Comparison of ENCODE assay signal across 1 mouse cellular context in genomic region chr11:108236754-108237428, GRCm38 (mm10).
A peak's percentile ranks its signal among the peaks of the same experiment; 100 is the strongest.
TF ChIP-seq lines count a peak whose summit lies in the region.

No protein-coding gene starts in this region.

TF ChIP-seq in CH12.LX, 34 proteins besides CTCF, POLR2A, EP300 and RAD21 (continued from another document):
- TF ChIP-seq CHD1 (IDR thresholded peaks at IDR 0.05; ENCODE audit: low read depth, low read length), result no peak
- no peak for TF ChIP-seq USF2 (conservative IDR thresholded peaks at IDR 0.05; ENCODE audit: low read depth, low read length)
- no peak for TF ChIP-seq ZMIZ1 (IDR thresholded peaks at IDR 0.05; ENCODE audit: low read depth, low read length)
- no peak for TF ChIP-seq ZC3H11A (IDR thresholded peaks at IDR 0.05; ENCODE audit: low read depth, low read length)
- TF ChIP-seq PAX5 (IDR thresholded peaks at IDR 0.05; ENCODE audit: low read length), result no peak
- TF ChIP-seq HCFC1 (IDR thresholded peaks at IDR 0.05; ENCODE audit: low read depth, low read length), result no peak
- peak; percentile 5; the same call in 1 of the 2 replicates for TF ChIP-seq JUN (IDR thresholded peaks at IDR 0.05; ENCODE audit: insufficient read depth, low read depth, low read length)
- no peak for TF ChIP-seq MYC (IDR thresholded peaks at IDR 0.05; ENCODE audit: low read depth, low read length)
